Mouse (Mus musculus): ENCODE results near the gene Sac3d1.

- TF ChIP-seq CTCF (IDR thresholded peaks at IDR 0.05; ENCODE audit: low read depth, low read length) (peak; percentile 88), POLR2A (IDR thresholded peaks at IDR 0.05; ENCODE audit: borderline replicate concordance, low read depth, low read length) (no peak)
Observed at GRCm38 (mm10) chr19:6067011-6067723, 51.3 kb downstream of the Sac3d1 start.

Data from bone marrow macrophage, adult 2 months (primary cell).